Mouse (Mus musculus): ENCODE results near the gene Kars.

GRCm38 (mm10) chr8:111992703-111993039, 18.5 kb downstream of the Kars start:
- TF ChIP-seq CTCF (IDR thresholded peaks at IDR 0.05; ENCODE audit: low read depth) (no peak), EP300 (IDR thresholded peaks at IDR 0.05; ENCODE audit: low read depth) (no peak)

Data from heart, postnatal 0 days (tissue).